Mouse (Mus musculus) adipocyte (in vitro differentiated cells): Measurements from ENCODE around the gene Nyap1.
"Not testable (repeated sequence)": the region's sequence is repeated elsewhere in the genome, so short reads cannot be mapped to it uniquely, and the experiment has no call there.

ENCODE experiments used
- DNase-seq: peaks from one replicate; pipeline ENCODE4 v3.0.0-alpha.2; 2016; ENCODE audit warnings: low spot score

Nyap1 gene

DNA sequence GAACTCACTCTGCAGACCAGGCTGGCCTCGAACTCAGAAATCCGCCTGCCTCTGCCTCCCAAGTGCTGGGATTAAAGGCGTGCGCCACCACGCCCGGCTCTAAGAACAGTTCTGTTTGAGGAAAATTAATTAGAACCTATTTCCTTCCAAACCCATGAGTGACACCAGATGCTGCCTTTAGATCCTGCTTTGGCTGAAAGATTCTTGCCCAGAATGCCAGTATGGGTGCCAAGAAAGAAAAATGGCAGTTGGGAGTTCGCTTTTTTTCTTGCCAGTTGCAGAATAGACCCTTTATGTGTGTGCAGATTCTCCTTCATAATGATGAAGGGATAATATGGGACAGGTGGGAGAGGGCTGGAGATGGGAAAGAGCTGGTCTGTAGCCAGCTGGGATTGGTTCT is 2.8 kb upstream of the Nyap1 start:
- DNase-seq, result no peak

DNA sequence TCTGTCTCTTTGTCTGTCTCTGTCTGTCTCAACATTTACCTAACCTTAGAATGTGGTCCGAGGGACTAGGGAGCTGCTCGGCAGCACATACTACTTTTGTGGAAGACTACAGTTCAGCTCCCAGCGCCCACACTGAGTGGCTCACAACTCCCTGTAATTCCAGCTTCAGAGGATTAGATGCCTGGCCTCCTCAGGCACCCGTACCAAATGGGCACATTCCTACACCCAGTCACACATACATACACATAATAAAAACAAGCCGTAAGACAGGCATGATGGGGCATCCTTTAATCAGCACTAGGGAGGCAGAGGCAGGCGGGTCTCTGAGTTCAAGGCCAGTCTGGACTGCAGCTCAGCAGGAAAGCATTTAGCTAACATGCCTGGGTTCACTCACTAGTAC is 1.4 kb upstream of the Nyap1 start:
- no peak for DNase-seq

DNA sequence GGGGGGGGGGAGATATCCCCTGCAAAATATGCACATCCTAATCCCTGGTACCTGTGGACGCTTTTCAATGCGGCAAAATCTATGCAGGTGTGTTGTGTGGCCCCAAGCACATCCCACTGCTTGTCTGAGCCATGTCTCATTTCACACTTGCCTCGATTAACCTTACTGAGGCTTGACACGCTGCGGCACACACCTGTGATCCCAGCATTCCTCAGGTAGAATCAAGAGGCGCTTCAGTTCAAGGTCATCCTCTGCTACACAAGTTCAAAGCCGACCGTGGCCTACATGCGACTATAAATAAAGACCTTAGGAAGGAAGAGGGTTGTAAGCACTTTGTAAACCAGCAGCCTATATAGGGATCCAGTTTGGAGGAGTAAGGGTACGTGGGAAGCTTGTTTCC is 641 bp upstream of the Nyap1 start:
- DNase-seq, result no peak

DNA sequence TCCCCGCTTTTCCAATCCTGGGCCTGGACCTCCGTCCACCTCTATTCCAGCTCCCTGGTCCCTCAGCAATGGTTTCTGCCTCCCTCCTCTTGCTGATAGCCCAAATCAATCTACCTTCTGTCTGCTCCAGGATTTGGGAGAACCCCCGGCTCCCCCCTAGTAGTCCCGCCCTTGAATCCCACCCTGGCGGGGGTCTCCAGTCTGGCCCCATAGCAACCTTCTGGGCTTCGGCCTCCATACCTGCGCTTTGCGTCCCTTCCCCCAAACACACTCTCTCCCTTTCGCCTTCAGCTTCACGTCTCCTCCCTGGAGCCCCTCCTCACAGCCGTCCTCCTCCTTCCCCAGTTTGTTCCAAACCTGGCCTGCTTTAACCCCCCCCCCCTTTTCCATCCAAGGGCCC is 901 bp downstream of the Nyap1 start:
- no peak for DNase-seq

DNA sequence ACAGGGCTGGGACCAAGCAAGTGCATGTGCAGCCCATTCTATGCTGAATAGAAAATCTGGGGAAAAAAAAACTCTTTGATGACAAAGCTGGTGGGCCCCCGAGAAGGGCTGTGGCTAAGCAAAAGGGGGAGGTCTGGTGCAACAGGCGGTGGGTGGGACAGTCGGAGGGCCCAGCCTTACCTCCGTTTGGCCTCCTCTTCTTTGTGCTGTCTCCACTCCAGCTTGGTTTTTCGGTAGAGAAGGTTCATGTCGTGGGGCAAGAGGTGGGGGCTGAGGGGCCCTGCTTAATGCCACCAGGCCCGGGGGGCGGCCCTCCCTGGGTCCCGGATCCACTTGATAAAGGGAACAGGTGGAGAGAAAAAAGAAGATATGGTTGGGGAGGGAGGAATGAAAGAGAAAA is 1.9 kb downstream of the Nyap1 start:
- no peak for DNase-seq

DNA sequence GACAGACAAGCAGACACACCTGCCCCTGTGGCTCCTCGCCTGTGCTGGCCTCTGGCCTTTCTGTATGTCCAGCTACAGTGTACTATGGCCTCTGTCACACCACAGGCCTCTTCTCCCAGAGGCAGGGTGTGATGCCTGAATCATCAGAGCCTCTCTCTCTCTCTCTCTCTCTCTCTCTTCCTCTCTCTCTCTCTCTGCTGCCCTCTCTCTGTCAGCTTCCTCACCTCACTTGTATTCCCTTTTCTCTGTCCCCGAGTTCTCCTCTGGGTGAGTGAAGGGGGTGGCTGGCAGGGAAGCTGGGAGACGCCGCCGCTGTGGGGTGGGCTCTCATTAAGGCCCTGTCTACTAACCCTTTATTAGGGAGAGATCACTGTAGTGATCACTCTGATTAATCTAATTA is 2.9 kb downstream of the Nyap1 start:
- DNase-seq, result peak; percentile 57

DNA sequence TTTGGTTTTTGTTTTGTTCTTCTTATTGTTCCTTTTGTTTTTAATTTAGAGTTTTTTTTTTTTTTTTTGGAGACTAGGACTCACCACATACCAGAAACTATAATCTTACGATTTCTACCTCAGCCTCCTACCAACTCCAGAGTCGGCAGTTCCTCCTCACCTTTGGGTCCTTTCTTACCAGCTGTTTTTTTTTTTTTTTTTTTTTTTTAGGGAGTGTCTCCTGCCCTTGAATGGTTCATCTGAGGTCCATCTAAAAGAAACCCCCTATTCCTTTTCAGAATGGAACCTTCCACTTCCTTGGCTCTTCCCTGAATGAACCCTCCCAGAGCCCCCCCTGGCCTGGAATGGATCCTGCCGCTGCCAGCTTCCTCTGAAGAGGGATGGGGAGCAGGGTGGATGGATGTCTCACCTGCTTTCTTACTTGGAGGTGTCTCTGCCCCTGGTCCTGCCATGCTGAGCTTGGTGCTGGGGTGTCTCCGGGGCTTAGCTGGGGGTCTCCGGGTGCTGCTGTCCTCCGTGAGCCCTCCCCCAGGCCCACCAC is 3.9 kb downstream of the Nyap1 start:
- DNase-seq, result no peak

DNA sequence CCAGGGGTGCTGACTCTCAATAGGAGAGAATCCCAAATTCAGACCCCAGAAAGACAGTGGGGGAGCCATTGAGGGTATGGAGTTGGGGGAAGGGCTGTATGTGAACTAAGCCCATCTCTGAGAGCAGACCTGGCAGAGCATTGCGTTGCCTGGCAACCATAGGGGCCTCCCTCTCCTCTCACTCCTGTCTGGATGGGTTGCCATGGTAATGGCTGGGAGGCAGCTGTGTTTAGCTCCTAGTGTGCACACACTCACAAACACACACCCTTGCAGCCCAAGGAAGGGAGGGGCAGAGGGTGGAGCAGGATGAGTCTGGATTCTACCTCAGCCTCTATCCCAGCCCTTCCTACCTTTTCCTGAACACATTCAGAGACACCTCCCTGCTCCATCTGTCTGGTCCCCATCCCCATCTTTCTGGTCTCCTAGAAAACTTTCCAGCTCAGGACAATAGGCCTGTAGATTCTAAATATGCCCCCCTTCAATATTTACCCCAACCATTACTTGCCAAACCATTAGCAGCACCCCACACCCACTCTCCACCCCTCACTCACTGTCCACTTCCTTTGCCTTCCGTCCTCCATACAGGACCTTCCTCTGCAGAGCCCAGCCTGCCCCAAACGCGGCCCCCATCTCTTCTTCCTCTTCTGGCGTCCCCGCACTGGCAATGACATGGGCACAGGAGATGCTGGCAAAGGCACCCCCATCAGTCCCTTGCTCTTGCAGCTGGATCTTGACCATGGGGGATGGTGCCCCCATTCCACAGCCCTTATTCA is 6.9 kb downstream of the Nyap1 start:
- no peak for DNase-seq

DNA sequence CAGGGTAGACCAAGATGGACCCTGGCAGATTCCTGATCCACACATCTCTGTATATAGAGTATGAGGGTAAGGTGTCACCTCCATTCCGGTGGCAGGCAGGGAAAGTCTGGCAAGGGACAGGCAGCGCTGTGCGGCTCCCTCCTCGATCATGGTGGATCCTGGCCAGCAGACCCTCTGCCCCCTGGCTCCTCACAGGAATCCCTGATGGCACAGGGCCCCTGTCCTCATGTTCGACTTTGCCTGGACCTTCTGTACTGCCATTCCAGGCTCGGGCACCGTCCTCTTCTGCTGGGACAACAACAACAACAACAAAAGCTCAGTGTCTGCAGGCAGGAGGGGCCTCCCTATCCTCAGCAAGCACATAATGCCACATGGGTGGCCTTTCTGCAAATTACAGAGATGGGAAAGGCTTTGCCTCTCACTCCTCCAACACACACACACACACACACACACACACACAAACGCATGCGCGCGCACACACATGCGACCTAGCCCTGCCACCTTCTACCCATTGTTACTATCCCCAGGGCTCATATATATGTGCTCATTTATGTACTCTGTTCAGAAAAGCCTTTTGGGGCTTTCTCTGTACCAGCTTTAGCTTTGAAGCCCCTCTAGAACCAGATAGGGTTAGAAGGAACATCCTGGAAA is 7.6 kb downstream of the Nyap1 start:
- no peak for DNase-seq

DNA sequence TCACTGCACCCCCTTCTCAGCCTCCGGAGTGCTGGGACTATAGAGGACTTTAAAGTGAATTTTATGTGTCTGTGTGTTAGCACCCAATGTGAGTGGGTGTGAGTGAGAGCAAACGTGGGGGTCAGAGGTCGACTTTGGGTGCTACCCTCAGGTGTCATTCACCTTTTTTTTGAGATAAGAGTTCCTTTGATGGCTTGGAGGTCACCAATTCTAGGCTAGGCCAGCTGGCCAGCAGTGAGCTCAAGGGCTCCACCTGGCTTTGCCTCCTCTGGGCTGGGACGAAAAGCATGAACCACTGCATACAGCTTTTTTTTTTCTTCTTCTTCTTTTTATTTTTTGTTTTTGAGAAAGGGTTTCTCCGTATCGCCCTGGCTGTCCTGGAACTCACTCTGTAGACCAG is 14.6 kb downstream of the Nyap1 start:
- no peak for DNase-seq

DNA sequence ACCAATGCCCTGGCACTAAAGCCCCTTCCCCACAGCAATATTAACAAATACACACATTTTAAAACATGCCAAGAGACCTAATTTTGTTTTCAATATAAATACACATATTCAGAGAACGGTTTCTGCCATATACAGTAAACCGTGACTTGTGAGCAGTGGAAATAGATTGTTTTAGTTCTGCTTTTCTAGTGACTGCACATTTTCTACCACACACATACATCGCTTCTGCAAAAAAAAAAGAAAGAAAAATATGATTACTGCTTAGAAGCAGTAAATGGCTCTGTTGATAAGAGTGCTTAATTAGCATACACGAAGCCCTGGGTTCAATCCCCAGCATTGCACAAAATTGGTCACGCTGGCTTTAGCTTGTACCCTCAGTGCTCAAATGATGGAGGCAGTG is 17.6 kb downstream of the Nyap1 start:
- DNase-seq, result no peak

DNA sequence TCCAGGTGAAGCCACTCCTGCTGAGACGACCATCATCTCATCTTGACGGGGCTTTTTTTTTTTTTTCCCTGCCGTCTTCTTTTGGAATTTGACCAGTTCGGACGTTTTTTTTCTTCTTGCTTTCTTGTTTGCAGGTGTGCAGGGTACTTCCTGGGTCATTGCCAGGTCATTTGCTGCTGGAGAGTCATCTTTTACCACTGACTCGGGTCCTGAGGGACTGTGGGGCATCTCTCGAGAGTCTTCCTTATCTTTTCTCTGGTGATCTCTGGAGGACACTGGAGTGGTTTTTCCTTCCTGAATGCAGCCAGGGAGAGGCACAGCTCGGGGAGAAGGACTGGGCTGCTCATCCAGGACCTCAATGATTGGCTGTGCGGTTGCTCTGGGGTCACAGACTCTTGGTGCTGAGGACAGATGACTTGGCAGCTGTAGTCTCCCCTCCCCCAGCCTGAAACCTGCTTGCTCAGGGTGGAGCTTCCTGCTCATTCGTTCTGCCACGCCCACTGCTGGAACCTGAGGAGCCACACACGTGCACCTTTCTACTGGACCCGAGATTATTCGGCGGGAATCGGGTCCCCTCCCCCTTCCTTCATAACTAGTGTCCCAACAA is 20.7 kb downstream of the Nyap1 start:
- DNase-seq, result not testable (repeated sequence)

DNA sequence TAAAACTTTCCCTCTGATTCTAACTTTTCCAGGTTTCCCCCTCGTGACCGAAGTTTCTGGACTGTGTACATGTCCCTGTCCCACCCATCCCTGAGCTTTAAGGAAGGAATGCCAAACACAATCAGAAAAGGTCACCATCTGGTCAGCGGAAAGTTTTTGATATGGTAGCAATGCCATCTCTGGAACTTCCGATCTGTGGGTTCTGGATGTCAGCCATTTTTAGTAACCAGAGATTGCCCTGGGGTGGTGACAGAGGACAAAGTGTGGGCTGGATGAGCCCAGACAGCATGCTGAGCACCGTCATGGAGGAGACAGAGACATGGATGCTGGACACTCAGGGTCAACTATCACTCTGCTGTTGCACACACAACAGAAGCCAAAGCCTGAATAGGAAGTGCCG is 22.3 kb downstream of the Nyap1 start:
- no peak for DNase-seq

DNA sequence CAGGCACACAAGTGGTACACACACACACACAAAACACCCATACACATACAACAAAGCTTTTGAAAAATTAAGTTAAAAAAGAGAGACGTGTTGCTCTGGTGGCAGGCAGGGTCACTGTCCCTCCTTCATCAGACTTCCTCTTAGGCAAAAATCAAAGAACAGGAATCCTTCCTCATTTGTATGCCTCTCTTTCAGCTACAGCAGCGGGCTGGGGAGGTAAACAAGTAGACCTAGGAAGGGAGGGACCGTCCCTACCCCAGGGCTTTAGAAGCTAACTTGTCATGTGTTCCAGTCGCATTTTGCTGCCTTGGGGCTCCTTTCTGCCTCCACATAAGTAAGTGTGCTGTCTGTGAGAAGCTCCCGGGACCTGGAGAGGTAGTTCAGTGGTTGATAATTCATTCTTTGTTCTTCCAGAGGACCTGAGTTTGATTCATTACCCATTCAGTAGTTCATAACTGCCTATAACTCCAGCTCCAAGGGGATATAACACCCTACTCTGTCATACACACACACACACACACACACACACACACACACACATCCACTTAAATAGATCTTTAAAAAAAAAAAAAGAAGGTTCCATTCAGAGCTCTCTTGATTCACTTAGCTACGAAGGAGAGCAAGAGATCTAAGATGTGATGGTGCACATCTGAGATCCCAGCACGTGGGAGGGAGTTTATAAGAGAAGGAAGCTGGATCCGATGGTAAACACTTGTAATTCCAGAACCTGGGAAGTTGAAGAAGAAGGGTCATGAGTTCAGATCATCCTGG is 23.2 kb downstream of the Nyap1 start:
- DNase-seq, result no peak

DNA sequence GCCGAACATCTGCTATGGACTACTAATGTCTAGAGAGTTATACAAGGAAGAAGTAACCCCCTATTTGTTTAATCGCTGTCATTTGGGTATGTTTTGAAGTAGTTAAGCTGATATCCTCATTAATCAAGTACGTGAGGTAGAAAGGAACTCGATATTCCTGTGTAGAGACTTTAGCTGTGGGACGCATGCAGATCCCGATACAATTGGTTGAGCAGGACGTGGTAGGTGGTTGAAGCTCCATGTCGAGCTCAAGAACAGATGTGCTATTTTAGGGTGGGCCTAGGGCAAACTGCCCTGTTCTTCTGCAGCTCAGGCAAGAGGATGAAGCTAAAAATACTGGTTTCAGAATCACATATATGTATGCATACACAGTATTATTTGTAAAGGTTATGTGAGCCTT is 25.7 kb downstream of the Nyap1 start:
- no peak for DNase-seq

DNA sequence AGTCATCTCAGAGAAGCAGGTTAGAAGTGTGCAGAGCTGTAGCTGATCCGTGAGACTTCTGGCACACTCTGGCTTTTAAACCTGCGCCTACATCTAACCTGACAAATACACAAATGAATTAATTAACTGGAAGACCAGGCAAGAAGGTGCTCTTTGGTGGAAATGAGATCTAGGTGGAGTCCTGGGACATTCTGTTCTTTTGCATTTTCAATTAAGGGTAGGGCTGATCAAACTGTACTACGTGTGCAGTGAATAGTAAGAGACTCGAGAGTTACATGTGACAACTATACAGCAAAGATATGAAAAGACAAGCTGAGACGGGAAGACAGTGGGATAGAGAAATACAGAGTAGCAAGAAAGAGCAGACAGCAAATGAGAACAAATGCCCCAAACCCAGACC is 28.0 kb downstream of the Nyap1 start:
- no peak for DNase-seq

DNA sequence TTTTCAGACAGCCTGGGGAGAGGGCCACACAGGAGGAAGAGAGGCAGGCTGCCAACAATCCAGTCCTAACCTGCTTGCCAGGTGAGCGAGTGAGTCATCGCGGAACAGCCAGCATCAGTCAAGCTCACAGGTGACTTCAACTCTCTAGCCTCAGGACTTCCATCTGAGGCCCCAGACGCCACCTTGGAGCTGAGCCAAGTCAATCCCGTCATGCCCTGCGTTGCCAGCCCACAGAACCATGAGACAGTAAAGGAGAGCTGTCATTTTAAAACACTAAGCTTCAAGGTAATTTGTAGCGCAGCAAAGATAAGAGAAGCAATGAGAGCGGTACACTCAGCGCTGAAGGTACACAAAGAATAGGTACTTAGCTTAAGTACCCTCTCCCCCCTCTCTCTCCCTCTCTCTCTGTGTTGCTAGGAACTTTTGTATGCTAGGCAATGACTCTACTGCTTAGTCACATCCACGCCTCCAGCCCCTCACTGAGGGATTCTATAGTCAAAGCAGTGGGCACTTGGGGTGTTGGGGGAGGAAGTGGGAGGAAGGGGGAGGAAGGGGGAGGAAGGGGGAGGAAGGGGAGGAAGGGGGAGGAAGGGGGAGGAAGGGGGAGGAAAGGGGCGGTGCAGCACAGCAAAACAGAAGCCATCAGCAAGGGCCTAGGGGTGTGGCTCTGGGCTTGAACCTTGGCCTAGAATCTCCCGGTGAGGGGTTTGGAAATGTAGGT is 34.3 kb downstream of the Nyap1 start:
- no peak for DNase-seq

DNA sequence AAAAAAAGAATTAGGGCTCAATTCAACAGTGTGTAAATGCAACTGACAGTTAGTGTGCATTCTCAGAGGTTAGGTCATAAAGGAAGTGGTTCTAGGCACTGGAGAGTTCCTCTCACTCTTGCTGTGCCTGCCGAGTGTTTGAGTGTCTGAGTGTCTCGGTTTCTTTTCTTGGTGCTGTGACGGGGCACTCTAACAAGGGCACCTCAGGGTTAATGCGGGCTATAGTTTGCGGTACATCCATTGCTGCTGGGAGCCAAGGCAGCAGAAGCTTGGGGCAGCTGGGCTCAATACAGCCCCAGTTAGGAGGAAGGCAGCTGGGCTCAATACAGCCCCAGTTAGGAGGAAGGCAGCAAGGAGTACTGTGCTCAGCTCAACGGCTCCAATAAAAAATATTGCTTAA is 36.2 kb downstream of the Nyap1 start:
- no peak for DNase-seq

DNA sequence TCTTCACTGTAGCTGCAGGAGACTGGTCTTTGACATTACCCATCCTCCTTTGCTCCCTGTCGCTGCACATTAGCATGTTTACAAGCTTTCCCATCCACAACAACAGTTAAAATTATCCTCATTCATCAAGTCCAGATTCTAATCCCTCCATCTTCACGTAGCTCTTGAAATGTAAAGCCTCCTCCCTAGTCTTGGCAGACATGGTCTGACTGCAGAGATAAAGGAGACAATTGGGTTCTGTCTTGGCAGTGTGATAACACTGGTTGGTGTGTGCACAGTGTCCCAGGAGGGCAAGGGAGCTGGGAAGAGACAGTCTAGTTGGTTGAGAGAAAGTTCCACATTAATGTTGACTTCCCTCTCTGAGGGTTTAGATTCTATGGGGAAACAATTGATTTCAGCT is 41.6 kb downstream of the Nyap1 start:
- DNase-seq, result no peak

DNA sequence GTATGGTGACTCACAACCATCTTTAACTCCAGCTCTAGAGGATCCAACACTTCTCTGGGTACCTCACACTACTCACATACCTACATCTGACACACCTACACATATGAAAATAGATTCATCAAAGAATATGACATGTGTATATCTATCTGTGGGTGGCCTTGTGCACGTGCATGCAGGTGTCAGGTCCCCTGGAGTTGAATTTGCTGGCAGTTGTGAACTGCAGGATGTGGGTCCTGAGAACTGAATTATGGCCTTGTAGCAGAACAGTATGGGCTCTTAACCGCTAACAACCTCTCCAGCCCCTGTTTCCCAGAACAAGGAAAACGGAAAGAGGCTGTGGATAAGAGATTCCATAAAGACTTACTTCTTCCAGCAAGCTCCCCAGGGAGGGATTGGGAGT is 42.3 kb downstream of the Nyap1 start:
- DNase-seq, result no peak

DNA sequence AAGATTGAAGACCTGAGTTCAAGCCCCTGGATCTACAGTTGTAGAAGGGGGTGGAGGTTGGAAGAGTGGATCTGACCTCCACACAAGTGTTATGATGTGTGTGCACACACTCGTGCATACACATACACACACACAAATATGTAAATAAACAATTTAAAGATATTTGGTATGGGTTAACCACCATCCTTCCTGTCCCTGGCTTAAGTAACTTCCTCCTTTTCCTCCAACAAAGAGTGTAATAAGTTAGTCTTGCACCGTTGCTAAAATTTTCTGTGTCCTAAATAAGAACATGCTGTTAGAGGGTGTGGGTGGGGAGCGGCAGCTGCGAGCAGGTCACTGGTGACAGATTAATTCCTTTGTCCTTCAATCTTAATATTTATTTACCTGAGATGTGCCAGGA is 45.5 kb downstream of the Nyap1 start:
- DNase-seq, result no peak

DNA sequence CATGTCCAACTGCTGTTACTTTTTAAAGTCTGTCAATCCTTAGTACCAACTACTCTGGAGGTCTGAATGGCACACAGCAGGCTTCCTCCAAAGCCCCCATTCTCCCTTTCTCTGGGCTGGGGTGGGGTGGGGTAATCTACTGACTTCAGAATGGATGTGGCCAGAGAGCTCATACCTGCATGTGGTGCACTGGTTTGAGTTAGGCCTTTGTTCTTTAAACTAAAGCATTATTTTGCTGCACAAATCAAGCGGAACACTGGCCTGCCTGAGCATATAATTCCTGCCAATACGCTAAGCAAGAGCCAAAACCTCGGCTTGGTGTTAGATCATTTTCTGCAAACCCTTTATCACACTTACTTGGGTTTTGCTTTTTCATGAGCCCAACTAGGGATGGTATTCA is 46.6 kb downstream of the Nyap1 start:
- peak; percentile 50 for DNase-seq
